Comparison of ENCODE assay signal across 31 mouse cellular contexts in the genomic region with DNA sequence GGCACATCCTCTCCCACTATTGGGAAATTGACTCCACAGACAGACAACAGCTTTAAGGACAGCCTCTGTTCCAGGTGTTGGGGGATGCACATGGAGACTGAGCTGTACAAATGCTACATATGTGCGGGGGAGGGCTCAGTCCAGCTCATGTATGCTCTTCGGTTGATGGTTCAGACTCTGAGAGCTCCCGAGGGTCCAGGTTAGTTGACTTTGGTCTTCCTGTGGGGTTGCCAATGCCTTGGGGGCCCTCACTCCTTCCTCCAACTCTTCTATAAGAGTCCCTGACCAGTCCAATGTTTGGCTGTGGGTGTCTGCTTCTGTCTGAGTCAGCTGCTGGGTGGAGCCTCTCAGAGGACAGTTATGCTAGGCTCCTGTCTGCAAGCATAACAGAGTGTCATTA. TPM values are rescaled to one million over a fixed set of nuclear protein-coding genes. Genes with fewer than 3 reads are reported as not detected.
"Had no signal": no experiment of that assay in that cellular context is flagged by ENCODE, and none has a peak within 500 bp of the region (broad histone marks: within the 10 kb centered on the region; RNA-seq: fewer than 3 reads in every experiment).

No protein-coding gene starts in this region.

- H3K4me3 ChIP-seq: embryonic facial prominence, embryonic 10.5 days; embryonic facial prominence, embryonic 12.5 days; embryonic facial prominence, embryonic 13.5 days; embryonic facial prominence, embryonic 15.5 days; erythroblast, embryonic 14.5 days; forebrain, embryonic 10.5 days; forebrain, embryonic 12.5 days; forebrain, embryonic 13.5 days; forebrain, embryonic 15.5 days; gastrocnemius, adult 2 months; heart, adult 2 months; heart, embryonic 10.5 days had no signal

- H3K9me3 ChIP-seq: embryonic facial prominence, embryonic 10.5 days; embryonic facial prominence, embryonic 12.5 days; embryonic facial prominence, embryonic 13.5 days; embryonic facial prominence, embryonic 15.5 days; forebrain, embryonic 10.5 days; forebrain, embryonic 12.5 days; forebrain, embryonic 13.5 days; forebrain, embryonic 15.5 days; heart, embryonic 10.5 days had no signal

- ATAC-seq: forebrain, embryonic 13.5 days; forebrain, embryonic 14.5 days; forebrain, embryonic 15.5 days; forebrain, embryonic 16.5 days; forebrain, postnatal 0 days had no signal

- H3K36me3 ChIP-seq: embryonic facial prominence, embryonic 10.5 days; embryonic facial prominence, embryonic 12.5 days; embryonic facial prominence, embryonic 13.5 days; embryonic facial prominence, embryonic 15.5 days; forebrain, embryonic 10.5 days; forebrain, embryonic 12.5 days; forebrain, embryonic 15.5 days; heart, embryonic 10.5 days had no signal

- DNase-seq: cerebellum, adult 8-10 months; cerebellum, postnatal 14 days; cerebellum, postnatal 25 days; cerebellum, postnatal 36 days; embryo, embryonic 11 days; forebrain, postnatal 0 days; gastrocnemius, adult 2 months; gastrocnemius, postnatal 10 days; gastrocnemius, postnatal 14 days; gastrocnemius, postnatal 25 days; gastrocnemius, postnatal 36 days; heart, adult 18-20 months; heart, adult 2 months had no signal

RNA-seq across cellular contexts. Expression of a gene that starts 3.6 kb away (rescaled TPM):
- total RNA-seq: common myeloid progenitor, adult 5-6 weeks; gastrocnemius, adult 18-20 months; gastrocnemius, adult 2 months; gastrocnemius, adult 8-10 months; gastrocnemius, postnatal 25 days; granulocyte monocyte progenitor cell, adult 5-6 weeks had no signal
- polyA plus RNA-seq: erythroblast, embryonic 14.5 days had no signal

RNA-seq across cellular contexts. Expression of a gene that starts 29.8 kb away (rescaled TPM):
- total RNA-seq: common myeloid progenitor, adult 5-6 weeks; gastrocnemius, adult 18-20 months; gastrocnemius, adult 2 months; gastrocnemius, adult 8-10 months; gastrocnemius, postnatal 10 days; gastrocnemius, postnatal 14 days; gastrocnemius, postnatal 25 days; gastrocnemius, postnatal 36 days; gastrocnemius, postnatal 4 days; granulocyte monocyte progenitor cell, adult 5-6 weeks; heart, adult 18-20 months; heart, adult 2 months; heart, adult 8-10 months had no signal
- polyA plus RNA-seq: erythroblast, embryonic 14.5 days had no signal
